Mouse (Mus musculus): Measurements from ENCODE around the gene Nars2.

Gene Nars2

DNA sequence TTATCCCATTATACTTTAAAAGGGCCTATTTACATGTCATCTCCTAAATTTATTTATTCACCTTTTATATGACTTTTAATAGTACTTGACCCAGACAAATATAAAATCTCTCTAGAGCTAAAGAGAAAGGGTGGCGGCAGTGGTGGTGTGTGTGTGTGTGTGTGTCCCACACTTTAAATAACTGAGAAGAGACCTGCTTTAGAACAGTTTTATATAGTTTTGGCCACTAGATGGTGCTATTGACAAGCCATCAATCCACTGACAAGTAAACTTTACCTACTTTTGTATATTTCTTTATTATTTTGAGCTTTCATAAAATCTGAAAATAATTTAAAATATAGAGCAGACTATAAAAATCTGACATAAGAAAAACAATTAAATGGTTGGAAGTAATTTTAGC lies 19.1 kb downstream of the Nars2 start:
- in situ Hi-C loops (cut with MboI, MseI): loop anchor here in 1 of 2 experiments (5.0 kb wide), 2 partner anchors 112 to 332 kb away; partner anchors contain the start of gene Gab2

DNA sequence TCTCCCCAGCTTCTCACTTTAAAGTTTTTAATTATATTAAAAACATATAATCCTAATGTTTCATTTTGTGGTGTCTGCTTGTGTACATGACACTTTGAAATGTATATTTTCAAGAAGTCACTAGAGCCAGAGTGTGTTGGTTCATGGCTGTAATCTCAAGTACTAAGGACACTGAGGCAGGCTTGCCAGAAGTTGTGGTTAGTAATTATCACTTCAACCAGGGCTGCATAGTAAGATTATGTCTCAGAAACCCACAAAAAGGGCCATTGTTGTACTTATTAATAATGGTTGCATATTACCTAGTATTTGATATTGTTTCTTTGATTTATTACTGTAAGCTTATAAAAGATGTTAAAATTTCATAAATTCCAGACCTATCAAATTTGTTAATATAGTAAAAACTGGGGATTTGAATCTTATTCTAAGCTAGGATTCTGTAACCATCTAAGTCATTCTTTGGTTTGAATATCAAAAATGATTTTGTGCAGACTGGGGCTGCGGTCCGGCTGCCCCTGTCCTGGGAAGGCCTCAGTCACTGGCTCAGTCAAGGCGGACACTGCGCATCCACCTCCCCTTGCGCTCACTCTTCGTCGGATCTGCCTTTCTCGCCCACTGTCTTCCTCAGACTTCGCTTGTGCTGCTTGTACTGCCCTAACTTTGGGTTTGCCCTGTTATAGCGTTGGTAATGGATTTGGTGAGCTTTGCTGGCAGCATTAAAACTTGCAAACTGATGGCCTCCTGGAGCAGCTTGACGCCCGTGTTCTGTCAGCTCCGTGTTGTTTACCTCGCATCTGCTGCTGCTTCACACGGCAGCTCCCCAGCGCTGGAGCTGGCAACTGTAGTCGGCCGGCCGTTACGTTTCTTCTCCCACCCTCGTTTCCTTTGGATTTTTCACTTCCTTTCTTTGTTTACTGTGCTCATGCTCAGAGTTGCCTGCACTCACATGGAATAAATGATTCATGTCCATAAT lies 20.0 kb downstream of the Nars2 start:
- in situ Hi-C loops (cut with MboI, MseI): loop anchor here in 1 of 2 experiments (5.0 kb wide), 2 partner anchors 111 to 331 kb away; partner anchors contain the start of gene Gab2

DNA sequence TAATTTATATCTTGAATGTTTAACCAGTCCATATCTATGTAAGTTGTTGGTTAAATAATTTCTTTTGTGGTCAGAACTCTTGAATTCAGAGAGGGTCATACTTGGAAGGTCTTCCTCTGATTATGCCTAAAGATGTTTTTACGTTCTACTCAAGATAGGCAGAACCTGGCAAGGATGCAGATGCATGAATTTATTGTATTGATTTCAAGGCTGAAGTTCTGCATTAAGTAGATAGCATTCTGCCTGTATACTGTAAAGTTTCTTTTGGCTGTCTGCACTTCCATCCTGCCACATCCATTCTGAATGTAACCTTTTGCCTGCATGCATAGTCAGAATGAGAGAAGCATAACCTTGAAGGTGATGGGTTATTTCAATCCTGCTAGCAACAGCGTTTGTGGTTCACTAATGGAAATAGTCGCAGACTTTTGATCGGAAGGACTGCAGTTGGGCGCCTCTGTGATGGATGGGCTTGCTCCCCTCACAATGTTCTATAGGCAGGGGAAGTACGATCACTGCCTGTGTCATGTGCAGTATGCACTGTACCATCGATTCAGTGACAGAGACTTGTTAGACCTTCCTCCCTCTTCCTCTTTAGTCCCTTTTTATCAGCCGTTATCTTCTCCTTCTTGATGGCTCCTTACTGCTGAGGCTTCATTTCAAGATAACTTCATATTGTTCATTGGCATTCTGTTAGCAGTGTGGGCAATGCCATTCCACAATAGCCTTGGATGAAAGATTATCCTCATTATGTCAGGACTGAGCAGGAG lies 21.0 kb downstream of the Nars2 start:
- in situ Hi-C loops (cut with MboI, MseI): loop anchor here in 1 of 2 experiments (5.0 kb wide), 2 partner anchors 110 to 330 kb away; partner anchors contain the start of gene Gab2

DNA sequence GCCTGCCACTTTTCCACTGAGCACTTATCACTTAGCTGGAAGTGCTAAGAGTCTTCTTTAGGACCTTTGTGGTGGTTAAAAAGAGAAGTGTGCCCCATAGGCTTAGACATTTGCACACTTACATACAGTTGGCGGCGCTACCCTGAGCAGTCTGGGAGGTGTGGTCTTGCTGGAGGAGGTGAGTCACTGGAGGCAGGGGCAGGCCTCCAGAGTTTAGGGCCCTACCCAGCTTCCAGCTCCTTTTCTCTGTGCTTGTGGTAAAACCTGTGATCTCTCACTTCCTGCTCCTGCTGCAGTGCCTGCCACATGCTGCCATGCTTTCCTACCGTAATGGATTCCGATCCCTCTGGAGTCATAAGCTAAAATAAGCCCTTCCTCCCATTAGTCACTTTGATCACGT lies 24.6 kb downstream of the Nars2 start:
- in situ Hi-C loops (cut with MboI, MseI): loop anchor here in 1 of 2 experiments (5.0 kb wide), 1 partner anchor 106 kb away; the partner anchor contains the start of gene Gab2

DNA sequence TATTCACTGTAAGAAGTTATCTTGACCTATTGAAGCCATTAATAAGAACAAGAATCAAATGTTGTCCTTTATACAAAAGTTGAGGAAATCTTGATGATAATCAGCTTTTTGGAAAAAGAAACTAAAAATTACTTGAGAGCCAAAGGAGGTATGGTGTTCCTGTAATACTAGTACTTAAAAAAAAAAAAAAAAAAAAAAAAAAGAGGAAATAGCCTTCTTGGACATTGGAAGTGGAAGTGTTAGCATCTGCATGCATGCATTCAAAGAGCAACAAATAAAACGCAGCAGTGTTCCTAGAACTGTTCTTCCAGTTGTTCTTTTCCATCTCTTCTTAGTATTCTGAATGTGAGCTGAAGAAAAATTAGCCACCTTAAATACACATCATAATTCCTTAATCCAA lies 25.9 kb downstream of the Nars2 start:
- in situ Hi-C loops (cut with MboI, MseI): loop anchor here in 1 of 2 experiments (5.0 kb wide), 1 partner anchor 105 kb away; the partner anchor contains the start of gene Gab2

DNA sequence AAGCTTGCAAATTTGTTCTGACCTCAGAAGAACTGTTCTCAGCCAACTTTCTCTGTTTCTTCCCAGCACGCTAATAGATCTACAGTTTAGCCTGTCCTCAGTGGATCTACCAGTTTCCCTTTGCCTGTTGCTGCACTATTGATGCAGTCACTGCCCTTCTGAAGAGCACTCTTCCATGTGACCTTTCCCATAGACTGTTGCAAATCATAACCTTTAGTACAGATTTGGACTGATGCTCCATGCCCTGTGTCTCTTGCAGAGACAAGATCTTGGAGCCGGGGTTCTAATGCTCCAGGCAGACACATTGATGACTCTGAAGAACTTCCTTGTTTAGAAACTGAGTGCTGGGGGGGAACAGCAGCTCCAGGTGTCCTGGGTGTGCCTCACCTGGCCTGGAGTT lies 30.1 kb downstream of the Nars2 start:
- in situ Hi-C loops (cut with MboI, MseI): loop anchor here in 1 of 2 experiments (10.0 kb wide), 1 partner anchor 1973 kb away; no protein-coding TSS in a partner anchor

DNA sequence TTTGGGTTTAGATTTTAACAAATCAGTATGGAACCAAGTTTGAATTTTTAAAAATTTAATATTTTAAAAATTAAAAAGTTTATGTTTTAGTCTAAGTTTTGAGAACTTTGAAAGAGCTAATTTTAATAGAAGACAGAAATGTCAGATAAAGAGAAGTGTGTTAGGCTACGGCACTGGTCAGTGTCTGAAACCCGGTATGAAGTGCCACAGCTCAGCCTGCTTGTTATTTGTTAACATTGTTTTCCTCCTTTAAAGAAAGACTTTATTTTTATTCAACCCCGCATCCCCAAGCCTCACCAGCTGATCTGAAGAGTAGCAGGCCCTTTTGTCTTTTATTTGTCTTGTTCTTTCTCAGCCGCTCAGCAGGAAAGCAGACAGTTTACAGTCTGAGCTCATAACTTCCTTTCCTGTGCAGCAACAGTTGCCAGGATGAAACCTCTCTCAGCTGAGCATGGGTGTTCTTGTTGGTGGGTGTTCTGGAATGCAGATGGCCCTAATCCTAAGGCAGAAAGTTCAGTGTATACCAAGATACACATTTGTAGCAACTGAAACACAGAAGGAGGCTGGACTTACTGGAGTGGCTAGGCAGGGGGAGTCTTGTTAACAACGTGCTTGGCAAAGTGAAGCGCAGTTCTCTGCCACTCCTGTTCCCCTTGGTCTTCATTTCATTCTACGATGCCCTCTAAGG lies 32.5 kb downstream of the Nars2 start:
- in situ Hi-C loops (cut with MboI, MseI): loop anchor here in 1 of 2 experiments (10.0 kb wide), 1 partner anchor 1971 kb away; no protein-coding TSS in a partner anchor

DNA sequence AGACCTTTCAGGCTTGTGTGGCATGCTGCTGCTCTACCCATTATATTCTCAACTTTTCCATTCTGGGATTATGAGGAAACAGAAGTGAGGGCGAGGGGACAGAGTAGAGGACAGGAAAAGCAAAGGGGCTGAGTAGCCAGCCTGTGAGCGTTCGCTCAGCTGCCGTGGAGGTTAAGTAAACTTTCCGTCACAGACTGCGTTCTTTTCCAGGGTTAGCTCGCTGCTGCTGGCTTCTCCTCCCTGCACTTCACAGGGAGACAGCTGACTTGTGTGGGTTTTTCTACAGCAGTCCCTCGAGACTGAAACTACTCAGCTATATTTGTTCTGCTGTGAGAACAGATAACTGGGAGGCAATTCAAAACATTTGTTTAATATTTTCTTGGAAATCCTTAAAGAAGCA lies 34.5 kb downstream of the Nars2 start:
- in situ Hi-C loops (cut with MboI, MseI): loop anchor here in 1 of 2 experiments (10.0 kb wide), 1 partner anchor 1969 kb away; no protein-coding TSS in a partner anchor

DNA sequence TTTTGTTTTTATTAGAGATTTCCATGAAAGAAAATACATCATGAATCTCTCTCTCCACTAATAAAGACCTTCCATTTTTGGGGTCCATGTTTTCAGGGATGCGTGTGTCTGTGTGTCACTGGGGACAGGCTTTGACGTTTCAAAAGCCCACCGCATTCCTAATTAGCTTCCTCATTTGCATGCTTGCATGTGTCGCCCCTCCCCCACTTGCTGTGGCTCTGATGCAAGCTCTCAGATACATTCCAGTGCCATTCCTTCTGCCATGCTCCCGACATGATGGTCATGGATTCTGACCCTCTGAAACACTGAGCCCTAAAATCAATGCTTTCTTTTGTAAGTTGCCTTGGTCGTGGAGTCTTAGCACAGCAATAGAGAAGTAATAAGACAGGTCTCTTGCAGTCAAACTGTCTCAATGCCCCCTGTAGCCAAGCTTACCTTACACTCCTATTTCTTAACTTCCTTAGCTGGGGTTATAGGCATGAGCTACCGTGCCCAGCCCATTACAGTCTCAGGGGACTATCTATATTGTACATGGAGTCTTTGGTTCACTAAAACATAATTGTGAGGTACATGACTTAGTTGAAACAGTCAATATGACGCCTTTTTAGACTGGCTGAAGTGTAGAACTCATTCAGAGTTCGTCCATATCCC lies 35.6 kb downstream of the Nars2 start:
- in situ Hi-C loops (cut with MboI, MseI): loop anchor here in 1 of 2 experiments (10.0 kb wide), 1 partner anchor 1968 kb away; no protein-coding TSS in a partner anchor

DNA sequence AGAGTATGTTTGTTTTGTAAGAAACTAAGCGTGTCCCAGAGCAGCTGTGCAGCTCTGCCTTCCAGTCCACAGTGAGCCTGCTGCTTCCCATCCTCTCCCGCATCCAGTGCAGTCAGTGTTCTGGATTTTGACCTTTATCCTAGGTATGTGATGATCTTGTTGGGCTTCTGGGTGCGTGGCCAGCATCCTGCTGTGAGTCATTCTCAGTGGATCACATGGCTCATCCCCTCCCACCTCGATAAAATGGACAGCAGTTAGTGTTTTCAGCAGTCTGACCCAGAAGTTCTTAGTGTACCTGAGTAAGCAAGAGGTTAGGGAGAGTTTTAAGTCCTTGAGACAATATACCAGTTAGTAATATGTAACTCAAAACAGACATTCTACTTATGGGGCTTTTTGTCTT lies 36.4 kb downstream of the Nars2 start:
- in situ Hi-C loops (cut with MboI, MseI): loop anchor here in 1 of 2 experiments (10.0 kb wide), 1 partner anchor 1967 kb away; no protein-coding TSS in a partner anchor

DNA sequence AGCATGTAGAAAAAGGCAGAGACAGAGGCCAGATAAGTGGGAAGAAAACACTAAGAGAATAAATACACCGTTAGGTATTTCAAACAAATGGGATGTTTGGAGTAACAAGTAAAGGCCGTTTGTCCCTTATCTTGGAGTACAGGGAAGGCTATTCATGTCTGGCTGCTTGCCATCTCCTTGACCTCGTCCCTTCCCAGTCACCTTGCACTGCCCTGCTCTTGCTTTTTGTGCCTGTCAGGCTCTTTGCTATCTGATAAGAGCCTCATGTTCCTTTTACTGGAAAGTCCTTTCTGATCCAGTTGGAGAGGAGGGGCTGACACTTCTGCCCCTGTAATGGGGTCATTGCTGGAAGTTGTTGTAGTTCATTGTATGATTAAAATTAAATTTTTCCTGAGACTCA lies 61.7 kb downstream of the Nars2 start:
- in situ Hi-C loops (cut with MboI, MseI): no loop called here

DNA sequence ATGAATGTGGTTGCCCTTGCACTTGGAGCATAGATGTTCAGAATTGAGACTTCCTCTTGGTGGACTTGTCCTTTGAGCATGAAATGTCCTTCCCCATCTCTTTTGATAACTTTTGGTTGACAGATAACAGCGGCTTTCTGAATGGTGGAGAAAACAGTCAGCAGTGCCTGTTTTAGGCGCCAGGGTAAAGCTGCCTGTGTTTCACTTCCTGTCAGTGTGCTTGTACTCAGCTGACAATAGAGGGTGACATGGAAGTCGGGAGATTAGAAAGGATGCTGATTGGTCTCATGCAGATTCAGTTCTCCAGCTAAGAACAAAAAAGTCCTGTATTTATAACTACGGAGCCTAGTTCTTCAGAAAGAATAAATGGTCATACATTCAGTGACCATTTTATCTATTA lies 66.7 kb downstream of the Nars2 start:
- in situ Hi-C loops (cut with MboI, MseI): no loop called here

DNA sequence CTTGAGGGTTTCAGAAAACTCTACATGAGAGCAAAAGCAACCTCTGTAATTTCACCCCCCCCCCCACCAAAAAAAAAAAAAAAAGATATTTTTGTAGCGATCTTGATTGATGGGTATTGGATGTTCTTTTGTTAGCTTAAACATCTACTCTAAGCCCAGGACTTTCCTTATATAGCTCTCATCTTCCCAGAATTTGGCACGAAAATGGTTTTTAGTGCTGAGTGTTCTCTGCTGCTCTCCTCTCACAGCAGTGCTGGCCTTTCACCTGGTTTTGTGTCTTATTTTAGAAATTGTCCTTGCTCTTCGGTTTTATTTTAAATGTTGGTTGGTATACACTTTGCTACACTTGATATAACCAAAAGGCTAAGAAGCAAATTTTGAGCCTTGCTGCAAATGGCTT lies 67.1 kb downstream of the Nars2 start:
- in situ Hi-C loops (cut with MboI, MseI): no loop called here

DNA sequence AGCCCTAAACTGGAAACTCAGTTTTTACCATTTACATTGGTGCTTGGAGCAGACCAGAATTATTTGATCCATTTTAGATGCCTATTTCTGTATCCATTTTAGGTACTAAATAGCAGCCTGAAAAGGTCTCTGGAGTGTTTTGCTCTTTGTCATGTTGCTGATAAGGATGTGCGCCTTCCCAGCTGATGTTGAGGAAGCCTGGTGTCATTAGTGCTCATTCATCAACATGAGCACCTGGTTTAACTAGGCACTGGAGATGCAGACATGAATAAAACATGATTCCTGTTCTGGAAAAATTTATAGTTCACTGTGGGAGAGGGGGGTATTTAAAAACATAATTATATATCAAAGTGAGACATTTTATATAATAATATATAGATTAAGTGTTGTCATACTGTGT lies 68.0 kb downstream of the Nars2 start:
- in situ Hi-C loops (cut with MboI, MseI): no loop called here

DNA sequence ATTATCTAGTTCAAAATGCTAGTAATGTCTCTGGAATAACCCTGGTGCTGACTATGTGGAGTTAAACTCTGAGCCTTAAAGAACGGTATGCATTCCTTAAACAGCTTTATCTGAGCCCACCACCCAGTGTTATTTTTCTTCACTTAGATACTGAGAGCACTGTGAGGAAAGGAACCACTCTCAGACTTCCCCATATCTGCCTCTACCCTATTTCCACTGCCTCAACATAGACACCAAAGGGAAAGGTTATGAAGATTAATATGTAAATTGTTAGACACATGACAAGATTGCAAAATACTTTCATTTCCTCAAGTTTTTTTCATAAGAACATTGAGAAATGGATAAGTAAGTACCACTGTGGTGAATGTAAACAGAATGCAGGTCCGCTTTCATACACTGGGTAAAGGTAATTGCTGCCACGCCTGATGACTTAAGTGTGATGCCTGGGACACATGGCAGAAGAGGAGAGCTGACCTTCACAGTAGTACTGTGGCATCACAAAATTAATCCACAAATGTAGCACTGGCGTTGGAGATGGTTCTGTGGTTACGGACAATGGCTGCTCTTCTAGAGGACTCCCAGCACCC lies 75.6 kb downstream of the Nars2 start:
- in situ Hi-C loops (cut with MboI, MseI): no loop called here

DNA sequence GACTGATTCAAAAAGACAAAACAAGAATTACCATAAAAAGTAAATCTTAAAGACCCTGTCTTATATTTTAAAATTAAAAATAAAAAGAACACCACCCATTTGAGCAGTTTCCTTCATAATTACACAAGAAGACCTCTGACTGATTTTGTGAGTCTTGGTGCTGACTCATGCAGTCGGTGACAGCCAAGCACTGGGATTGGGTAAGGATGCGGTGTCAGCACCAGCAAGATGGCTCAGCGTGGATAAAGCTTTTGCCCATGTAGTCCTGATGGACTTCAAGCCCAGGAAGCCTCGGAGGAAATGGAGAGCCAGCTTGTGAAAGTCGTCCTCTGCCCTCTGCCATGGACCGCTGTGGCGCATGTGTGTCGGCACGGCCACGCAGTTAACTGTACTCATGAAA lies 77.8 kb downstream of the Nars2 start:
- in situ Hi-C loops (cut with MboI, MseI): no loop called here

DNA sequence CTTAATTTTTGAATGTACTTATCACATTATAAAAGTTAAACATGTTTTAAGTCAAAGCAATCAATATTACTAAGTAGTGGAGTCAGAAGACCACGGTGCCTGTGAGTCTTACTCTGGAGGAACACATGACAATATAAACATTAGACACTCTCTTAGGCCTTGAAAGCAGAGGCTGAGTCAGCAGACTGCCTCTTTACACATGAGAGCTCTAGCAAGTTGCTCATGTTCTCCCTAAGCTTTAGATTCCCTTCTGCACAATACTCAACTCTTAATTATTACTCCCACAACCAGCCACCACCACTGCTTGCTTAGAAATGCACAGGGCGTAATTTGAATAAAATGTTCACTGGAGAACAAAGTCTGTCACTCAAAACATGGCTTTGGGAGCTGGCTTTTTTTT lies 81.1 kb downstream of the Nars2 start:
- in situ Hi-C loops (cut with MboI, MseI): no loop called here

DNA sequence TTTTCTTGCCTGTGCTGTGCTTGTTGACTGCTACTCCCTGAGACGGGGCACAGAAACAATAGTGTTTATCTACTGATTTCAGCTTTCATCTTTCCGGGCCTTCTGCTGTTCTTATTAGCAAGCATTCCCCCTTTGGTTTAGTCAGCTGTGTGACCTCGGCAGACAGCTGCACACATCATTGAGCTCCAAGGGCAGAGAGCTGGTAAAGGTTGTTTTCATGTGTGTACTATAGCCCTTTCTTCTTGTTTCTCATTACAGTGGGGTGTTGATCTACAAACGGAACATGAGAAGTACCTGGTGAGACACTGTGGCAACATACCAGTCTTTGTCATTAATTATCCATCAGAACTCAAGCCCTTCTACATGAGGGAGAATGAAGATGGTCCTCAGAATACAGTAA lies 88.3 kb downstream of the Nars2 start:
- in situ Hi-C loops (cut with MboI, MseI): no loop called here

DNA sequence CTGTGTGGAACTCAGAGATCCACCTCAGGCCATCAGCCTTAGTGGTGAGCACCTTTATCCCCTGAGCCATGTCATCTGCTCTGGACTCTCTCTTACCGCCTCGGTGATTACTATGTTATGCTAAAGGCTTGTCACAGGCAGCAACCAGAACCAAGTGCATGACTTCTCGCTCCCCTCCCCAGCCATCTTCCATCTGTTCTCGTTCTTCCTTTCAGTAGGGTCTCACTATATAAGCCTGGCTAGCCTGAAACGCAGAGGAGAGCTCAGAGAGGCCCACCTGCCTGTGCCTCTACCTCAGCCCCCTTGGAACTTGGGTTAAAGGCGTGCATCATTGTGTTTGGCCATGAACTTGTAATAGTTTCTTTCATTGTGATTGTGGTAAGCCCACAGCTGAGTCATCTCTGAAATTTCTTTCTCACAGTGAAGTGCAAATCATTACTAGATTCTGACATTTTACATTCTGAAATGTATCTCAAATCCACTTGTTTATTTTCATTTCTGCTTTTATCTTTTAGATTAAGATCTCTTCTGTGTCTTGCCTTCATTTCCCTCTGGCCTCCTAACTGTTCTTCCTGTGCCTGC lies 90.7 kb downstream of the Nars2 start:
- in situ Hi-C loops (cut with MboI, MseI): no loop called here

DNA sequence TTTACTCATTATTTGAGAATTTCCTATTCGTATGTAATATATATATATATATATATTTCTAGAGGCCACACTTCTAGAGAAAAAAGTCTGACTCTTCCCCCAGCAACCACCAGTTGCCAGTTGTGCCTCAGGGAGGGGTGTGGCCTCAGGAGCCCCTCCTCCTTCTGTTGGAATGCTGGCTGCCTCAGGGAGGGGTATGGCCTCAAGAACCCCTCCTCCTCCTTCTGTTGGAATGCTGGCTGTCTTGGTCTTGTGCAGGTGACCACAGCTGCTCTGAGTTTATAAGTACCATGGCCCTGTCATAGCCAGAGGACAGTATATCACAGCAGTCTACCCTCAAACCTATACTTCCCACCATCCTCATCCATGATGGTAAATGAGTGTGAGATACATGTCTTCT lies 91.7 kb downstream of the Nars2 start:
- in situ Hi-C loops (cut with MboI, MseI): no loop called here

Data from T-helper 17 cell (primary cell).